16 mouse cellular contexts compared by ENCODE assay signal in the genomic region with DNA sequence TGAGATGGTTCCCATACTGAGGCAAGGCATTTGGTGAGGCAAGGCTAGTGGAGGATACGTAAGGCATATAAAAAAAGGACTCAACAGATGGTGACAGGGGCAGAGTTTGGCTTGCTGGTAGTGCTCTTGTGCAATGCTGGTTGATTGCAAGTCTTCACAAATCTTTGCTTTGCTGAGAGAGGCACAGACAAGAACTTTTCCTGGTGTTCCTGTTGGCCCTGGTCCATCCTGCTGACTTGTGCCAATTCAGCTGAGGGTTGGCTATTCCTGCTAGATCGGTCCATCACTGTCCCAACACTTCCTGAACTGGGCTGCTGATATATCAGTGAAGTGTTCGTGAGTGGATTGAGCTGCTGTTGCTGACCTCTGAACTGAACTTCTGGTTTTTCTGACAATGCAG.
DNase-seq lines count a peak whose midpoint lies in the region; ATAC-seq lines count a peak whose summit lies in the region.
"Had no signal": no experiment of that assay in that cellular context is flagged by ENCODE, and none has a peak within 500 bp of the region (broad histone marks: within the 10 kb centered on the region; RNA-seq: fewer than 3 reads in every experiment).

No protein-coding gene starts in this region.

- DNase-seq in adrenal gland, postnatal 10 days: peak; percentile 40
- no peak for DNase-seq in adrenal gland, postnatal 25 days
- peak; percentile 12 for DNase-seq in kidney, postnatal 10 days
- DNase-seq in kidney, adult 9 months: no peak
- peak; percentile 87 for DNase-seq in fat pad, adult 2 months (ENCODE audit: extremely low read depth, low read depth, low spot score)
- DNase-seq in lung, postnatal 14 days: peak; percentile 55
- DNase-seq in retina, postnatal 1 day: no peak
- DNase-seq in hindbrain, embryonic 11.5 days (ENCODE audit: low spot score): no peak
- DNase-seq: cerebellum, adult 11-12 months; gastrocnemius, postnatal 25 days had no signal

- H3K4me1 ChIP-seq in hindbrain, embryonic 11.5 days (replicated peaks; ENCODE audit: control insufficient read depth, insufficient read depth, low read length): no peaks in the 10 kb centered on the region
- H3K4me1 ChIP-seq: embryonic facial prominence, embryonic 13.5 days; midbrain, embryonic 12.5 days had no signal

- no peaks in the 10 kb centered on the region for H3K9me3 ChIP-seq in hindbrain, embryonic 11.5 days (ENCODE audit: control insufficient read depth, low read length)
- H3K9me3 ChIP-seq: embryonic facial prominence, embryonic 13.5 days; forebrain, embryonic 10.5 days; midbrain, embryonic 12.5 days had no signal

- no peak overlapping the region for H3K4me3 ChIP-seq in hindbrain, embryonic 11.5 days (ENCODE audit: low read depth, low read length)
- H3K4me3 ChIP-seq: embryonic facial prominence, embryonic 13.5 days; forebrain, embryonic 10.5 days; midbrain, embryonic 12.5 days had no signal

- no peak overlapping the region for H3K27ac ChIP-seq in hindbrain, embryonic 11.5 days (ENCODE audit: low read depth, low read length)
- H3K27ac ChIP-seq: embryonic facial prominence, embryonic 13.5 days; forebrain, embryonic 10.5 days; hindbrain, postnatal 0 days; macrophage; midbrain, embryonic 12.5 days had no signal

- no peak overlapping the region for H3K9ac ChIP-seq in hindbrain, embryonic 11.5 days (ENCODE audit: low read depth, low read length)
- H3K9ac ChIP-seq: embryonic facial prominence, embryonic 13.5 days; midbrain, embryonic 12.5 days had no signal

- WGBS in hindbrain, embryonic 11.5 days: 95% methylated on average over 3 of the region's 3 CpGs

- no peaks in the 10 kb centered on the region for H3K27me3 ChIP-seq in hindbrain, embryonic 11.5 days (ENCODE audit: control insufficient read depth, insufficient read depth, low read length)
- H3K27me3 ChIP-seq: embryonic facial prominence, embryonic 13.5 days; midbrain, embryonic 12.5 days had no signal

- no peaks in the 10 kb centered on the region for H3K36me3 ChIP-seq in hindbrain, embryonic 11.5 days (ENCODE audit: control insufficient read depth, insufficient read depth, low read length)
- H3K36me3 ChIP-seq: embryonic facial prominence, embryonic 13.5 days; forebrain, embryonic 10.5 days; midbrain, embryonic 12.5 days had no signal

- ATAC-seq in hindbrain, embryonic 11.5 days (ENCODE audit: low FRiP score): no peak
- ATAC-seq: hindbrain, postnatal 0 days; Patski had no signal

- no peak overlapping the region for H3K4me2 ChIP-seq in hindbrain, embryonic 11.5 days (replicated peaks; ENCODE audit: low read depth, low read length)
- H3K4me2 ChIP-seq: embryonic facial prominence, embryonic 13.5 days; midbrain, embryonic 12.5 days had no signal

Comparison
In these comparisons a context has a peak if more than half of its experiments do, and no peak if none do; other contexts are left out.
1. DNase-seq: peak in adrenal gland, postnatal 10 days (single experiment), kidney, postnatal 10 days (single experiment), fat pad, adult 2 months (single experiment) and lung, postnatal 14 days (single experiment); none in adrenal gland, postnatal 25 days (single experiment), kidney, adult 9 months (single experiment), retina, postnatal 1 day (single experiment) and hindbrain, embryonic 11.5 days (single experiment).